Mouse (Mus musculus): ENCODE data around the gene Gm5169. TPM values are rescaled to one million over a fixed set of nuclear protein-coding genes. Genes with fewer than 3 reads are reported as not detected.
"Not testable (repeated sequence)": the region's sequence is repeated elsewhere in the genome, so short reads cannot be mapped to it uniquely, and the experiment has no call there.

Gene Gm5169
- not detected in 2 replicates for polyA plus RNA-seq (2015; fragmentation: Nextera tagmentation; extraction: Ambion mirVana)

DNA sequence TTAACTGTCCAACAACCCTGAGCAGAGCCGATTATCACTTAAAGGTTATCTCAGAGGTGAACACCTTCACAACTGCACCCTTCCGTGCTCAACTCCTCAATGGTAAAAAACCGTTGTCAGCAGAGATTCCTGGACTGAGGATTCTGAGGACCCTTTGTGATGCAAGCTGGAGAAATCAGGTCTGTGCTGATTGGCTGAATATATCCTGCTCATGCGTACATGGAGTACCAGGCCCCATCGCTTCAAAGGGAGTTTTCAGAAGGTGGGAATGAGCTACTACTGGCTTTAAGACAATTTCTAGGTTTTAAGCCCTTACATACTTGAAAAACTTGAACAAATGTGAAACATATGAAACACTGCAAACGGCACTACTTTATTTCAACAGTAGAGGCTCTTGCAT is at the start of gene Gm5169:
TSS of gene Gm5169 (minus strand) at position 101 of the 400 bp plus-strand sequence.
- ATAC-seq; H3K36me3 ChIP-seq (ENCODE audit: control insufficient read depth, insufficient read depth, low read length); H3K4me3 ChIP-seq (ENCODE audit: low read depth, low read length); H3K9ac ChIP-seq (ENCODE audit: low read depth, low read length); H3K27me3 ChIP-seq (ENCODE audit: control insufficient read depth, insufficient read depth, low read depth, low read length); H3K4me1 ChIP-seq (ENCODE audit: control insufficient read depth, insufficient read depth, low read length); H3K27ac ChIP-seq (ENCODE audit: low read length); H3K9me3 ChIP-seq (replicated peaks; ENCODE audit: control insufficient read depth, low read length, poor library complexity, severe bottlenecking); H3K4me2 ChIP-seq (ENCODE audit: low read length): not testable (repeated sequence)
- 83% methylated on average over 1 of the region's 6 CpGs for WGBS

DNA sequence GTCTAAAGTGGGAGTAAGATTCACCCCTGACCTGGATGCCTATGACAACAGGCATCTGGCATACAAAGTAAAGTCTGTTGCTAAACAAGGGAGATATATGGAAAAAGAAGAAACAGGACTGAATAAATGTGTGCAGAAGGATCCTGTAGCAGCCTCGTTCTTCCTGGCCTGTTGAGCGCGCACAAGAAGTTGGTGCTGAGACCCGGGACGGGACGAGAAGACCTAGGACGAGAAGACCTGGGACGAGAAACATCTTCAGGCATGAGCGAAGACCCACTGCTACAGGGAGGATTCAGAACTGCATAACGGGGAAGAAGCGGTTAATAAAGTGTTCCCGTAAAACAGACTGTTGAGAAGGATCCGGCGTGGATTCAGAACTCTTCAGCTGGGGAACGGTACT is 46.2 kb upstream of the Gm5169 start:
- not testable (repeated sequence) for H3K36me3 ChIP-seq (ENCODE audit: control insufficient read depth, insufficient read depth, low read length); H3K9ac ChIP-seq (ENCODE audit: low read depth, low read length); H3K4me1 ChIP-seq (ENCODE audit: control insufficient read depth, insufficient read depth, low read length); H3K9me3 ChIP-seq (replicated peaks; ENCODE audit: control insufficient read depth, low read length, poor library complexity, severe bottlenecking); H3K27ac ChIP-seq (ENCODE audit: low read length); ATAC-seq; H3K4me3 ChIP-seq (ENCODE audit: low read depth, low read length); H3K4me2 ChIP-seq (ENCODE audit: low read length); H3K27me3 ChIP-seq (ENCODE audit: control insufficient read depth, insufficient read depth, low read depth, low read length)
- WGBS: 93% methylated on average over 12 of the region's 15 CpGs
